Mouse (Mus musculus) kidney, adult 11 months (tissue): Measurements from ENCODE around the gene Gm11639.

ENCODE experiments used
- DNase-seq: peaks from one replicate; pipeline ENCODE4 v3.0.0; 2022

The Gm11639 gene

DNA sequence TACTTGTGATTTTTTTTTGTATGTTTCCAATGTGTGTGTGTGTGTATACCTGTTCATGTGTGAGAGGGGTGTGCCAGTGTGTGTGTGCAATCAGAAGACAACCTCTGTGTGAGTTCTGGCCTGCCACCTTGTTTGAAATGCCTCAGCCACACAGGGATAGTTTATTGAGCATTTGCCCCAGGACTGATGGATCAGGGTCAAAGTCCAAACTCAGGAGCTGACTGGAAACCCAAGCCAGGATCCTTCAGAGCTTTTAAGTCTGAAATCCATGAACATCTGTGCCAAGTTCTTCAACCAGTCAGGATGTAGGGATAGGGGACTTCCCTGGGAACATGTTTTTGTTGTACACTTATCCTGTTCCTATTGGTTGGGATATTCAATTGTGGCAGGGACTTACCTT lies 472.5 kb downstream of the Gm11639 start:
- peak; percentile 21 for DNase-seq

DNA sequence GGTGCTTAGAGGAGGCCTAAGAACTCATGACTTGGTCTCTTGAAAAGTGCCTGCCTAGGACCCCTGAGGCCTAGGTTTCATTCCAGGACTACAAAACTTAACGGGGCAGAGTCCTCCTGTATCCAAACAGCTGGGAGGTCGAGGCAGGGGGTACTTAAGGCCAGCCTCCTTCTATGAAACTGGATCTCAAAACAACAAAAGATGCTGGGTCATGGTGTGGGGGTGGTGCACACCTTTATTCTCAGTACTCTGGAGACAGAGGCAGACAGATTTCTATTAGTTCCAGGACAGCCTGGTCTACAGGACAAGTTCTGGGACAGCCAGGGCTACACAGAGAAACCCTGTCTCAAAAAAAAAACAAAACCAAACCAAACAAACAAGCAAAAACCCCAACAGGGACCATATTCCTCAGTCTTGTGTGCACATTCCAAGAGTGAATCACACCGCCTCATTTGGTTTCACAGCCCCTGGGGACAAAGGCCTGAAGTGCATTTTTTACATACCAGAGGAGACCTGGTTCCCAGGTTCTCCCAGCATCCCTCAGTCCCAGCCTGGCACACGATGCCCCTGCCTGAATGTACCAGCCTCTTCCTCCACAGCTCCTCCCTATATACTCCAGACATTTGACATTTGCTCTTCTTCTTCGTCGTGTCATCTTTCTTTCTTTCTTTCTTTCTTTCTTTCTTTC lies 474.3 kb downstream of the Gm11639 start:
- no peak for DNase-seq

DNA sequence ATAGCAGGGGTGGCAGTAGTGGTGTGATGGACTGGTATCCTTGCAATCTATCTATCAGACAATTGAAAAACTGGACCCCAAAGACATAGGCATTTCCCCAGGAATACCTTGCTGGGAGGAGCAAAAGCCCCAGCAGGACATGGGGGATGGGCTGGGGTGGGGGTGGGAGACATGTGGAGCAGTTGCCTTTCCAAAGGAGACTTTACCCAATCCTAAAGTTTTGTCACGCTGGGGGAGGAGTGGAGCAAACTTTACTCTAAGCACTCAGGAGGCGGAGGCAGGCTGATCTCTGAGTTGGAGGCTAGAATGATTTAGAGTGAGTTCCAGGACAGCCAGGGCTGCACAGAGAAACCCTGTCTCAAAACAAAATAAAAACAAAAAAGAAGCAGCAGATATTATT lies 475.9 kb downstream of the Gm11639 start:
- DNase-seq = no peak

DNA sequence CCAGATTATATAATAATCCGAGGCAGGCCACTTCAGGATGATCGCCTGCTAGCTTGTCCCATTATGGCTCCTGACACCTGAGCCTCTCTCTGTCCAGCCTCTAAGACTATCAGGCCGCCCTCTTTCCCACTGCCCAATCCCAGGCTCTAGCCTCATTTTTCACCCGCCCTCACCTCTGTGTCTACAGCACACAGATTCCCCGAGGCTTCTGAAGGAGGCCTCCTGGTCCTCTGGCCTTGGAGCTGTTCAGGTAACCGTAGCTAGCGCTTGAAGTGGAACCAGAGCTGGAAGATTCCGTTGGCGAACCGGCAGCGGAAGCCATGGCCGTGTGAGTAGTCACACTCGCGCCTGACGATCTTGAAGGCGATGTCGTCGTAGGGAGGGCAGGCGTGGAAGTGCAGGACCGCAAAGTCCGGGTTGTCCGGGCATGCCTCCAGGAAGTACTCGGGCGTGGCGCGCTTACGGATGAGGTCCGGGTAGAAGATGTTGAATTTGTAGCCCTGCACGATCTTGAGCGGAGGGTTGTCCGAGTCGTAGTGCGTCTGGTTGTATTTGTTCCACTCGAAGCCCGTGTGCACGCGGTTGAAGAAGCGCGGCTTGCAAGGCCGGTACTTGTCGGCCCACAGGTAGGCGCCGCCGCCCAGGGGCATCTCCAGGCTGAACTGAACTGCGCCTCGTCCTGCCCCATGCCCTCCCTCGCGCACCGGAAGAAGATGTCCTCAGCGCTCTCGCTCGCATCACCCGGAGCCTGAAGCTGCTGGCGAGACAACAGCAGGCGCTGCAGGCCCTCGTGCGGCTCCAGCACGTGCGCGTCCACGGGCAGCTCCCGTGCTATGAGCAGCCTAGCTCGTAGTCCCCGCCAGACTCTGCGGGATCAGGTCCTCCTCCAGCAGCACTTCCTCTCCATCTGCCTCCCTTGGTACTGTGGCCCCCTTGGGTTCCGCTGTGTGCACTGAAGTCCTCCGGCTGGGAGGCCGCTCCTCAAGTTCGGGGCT lies 479.3 kb downstream of the Gm11639 start:
- no peak for DNase-seq

DNA sequence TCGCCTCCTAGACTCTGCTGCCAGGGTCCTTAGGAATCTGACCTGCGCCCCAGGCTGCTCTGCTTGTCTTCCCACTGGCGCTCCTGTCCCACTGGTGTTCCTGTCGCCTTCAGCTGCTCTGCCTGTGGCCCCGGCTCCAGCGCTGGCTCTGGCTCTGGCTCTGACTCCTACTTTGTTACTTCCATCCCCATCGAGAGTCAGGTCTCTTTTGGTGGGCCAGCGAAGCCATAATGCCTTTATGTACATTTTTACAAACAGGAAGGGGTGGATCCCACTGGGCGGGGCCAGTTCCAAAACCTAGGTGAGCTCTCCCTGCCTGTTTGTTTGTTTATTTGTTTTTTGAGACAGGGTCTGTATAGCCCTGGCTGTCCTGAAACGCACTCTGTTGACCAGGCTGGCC lies 481.3 kb downstream of the Gm11639 start:
- DNase-seq = no peak
